Mouse (Mus musculus) lung, adult 2 months (tissue): Measurements from ENCODE around the gene Sox5.

Experiments used
- CTCF ChIP-seq: fragments of 200-500 bp; IDR thresholded peaks from 2 replicates; pipeline ENCODE4 v1.5.1; 2011; ENCODE audit warnings: mild to moderate bottlenecking, low read length, control low read depth; ENCODE audit not compliant: insufficient read depth
- POLR2A ChIP-seq: fragments of 200-500 bp; IDR thresholded peaks from 2 replicates; pipeline ENCODE4 v1.6.1; 2011; ENCODE audit warnings: low read depth, mild to moderate bottlenecking, control low read depth, low read length, borderline replicate concordance; ENCODE audit errors: extremely low read depth

- TF ChIP-seq CTCF (no peak), POLR2A (no peak)
These were observed 529.5 kb downstream of the Sox5 start for GRCm38 (mm10) chr6:144252191-144252718.
